Comparison of ENCODE assay signal across 9 mouse cellular contexts in the genomic region with DNA sequence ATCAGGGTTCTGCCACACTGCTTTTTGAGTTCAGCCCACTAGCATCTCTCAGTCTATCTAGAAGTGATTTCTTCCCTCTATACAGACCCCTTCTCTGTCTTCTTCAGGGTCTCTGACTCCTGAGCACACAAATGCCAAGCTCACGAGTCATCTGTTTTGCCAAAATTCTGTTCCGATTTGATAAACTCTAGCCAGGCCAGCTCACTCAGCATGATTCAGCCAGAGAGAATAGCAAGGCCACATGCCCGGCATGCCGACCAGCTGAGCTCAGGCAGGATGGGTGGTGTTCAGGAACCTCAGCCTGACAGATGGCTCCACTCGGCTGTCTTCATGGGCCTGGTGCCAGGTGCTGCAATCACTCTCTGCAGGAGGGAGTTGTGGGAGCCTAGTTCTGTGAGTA.
DNase-seq lines count a peak whose midpoint lies in the region; ATAC-seq and TF ChIP-seq lines count a peak whose summit lies in the region.
"Had no signal": no experiment of that assay in that cellular context is flagged by ENCODE, and none has a peak within 500 bp of the region (broad histone marks: within the 10 kb centered on the region; RNA-seq: fewer than 3 reads in every experiment).

No protein-coding gene starts in this region.

- H3K36me3 ChIP-seq in forebrain, embryonic 13.5 days (ENCODE audit: poor library complexity, severe bottlenecking) = no peaks in the 10 kb centered on the region
- H3K36me3 ChIP-seq in heart, embryonic 14.5 days (ENCODE audit: control insufficient read depth, insufficient read depth, low read length) = no peaks in the 10 kb centered on the region
- H3K36me3 ChIP-seq in lung, embryonic 14.5 days (ENCODE audit: insufficient read depth) = no peaks in the 10 kb centered on the region

- 30% methylated on average over 5 of the region's 5 CpGs for WGBS in forebrain, embryonic 13.5 days
- under 1% methylated on average over 5 of the region's 5 CpGs for WGBS in heart, embryonic 14.5 days
- WGBS in lung, embryonic 14.5 days = 6% methylated on average over 5 of the region's 5 CpGs

- H3K4me1 ChIP-seq in bone marrow macrophage, adult 2 months (ENCODE audit: control insufficient read depth, insufficient read depth, low read length) = peaks cover 26% of the 10 kb centered on the region
- H3K4me1 ChIP-seq in forebrain, embryonic 13.5 days = peaks cover 12% of the 10 kb centered on the region
- peaks cover 21 to 26% of the 10 kb centered on the region in 2 experiments for H3K4me1 ChIP-seq in heart, embryonic 14.5 days (ENCODE audit: control insufficient read depth in 2 of 2, insufficient read depth in 2 of 2, low read length in 2 of 2)
- no peaks in the 10 kb centered on the region for H3K4me1 ChIP-seq in lung, embryonic 14.5 days (ENCODE audit: insufficient read depth)

- H3K9me3 ChIP-seq in forebrain, embryonic 13.5 days (replicated peaks) = no peaks in the 10 kb centered on the region
- H3K9me3 ChIP-seq in heart, embryonic 14.5 days (ENCODE audit: control insufficient read depth, low read length) = no peaks in the 10 kb centered on the region
- no peaks in the 10 kb centered on the region for H3K9me3 ChIP-seq in lung, embryonic 14.5 days (ENCODE audit: low read depth, low read length)

- peak overlapping the region; percentile 38 for H3K27ac ChIP-seq in bone marrow macrophage, adult 2 months (ENCODE audit: insufficient read depth, low read depth, low read length)
- no peak overlapping the region for H3K27ac ChIP-seq in forebrain, embryonic 13.5 days
- peak overlapping the region; percentile 64 to 89 for H3K27ac ChIP-seq in heart, embryonic 14.5 days (replicated peaks in 1 of 2; ENCODE audit: control insufficient read depth in 1 of 2, insufficient read depth in 1 of 2, low read depth in 2 of 2, low read length in 2 of 2)
- no peak overlapping the region for H3K27ac ChIP-seq in lung, embryonic 14.5 days (ENCODE audit: low read depth)
- H3K27ac ChIP-seq: liver, embryonic 14.5 days had no signal

- no peak for TF ChIP-seq POLR2A in bone marrow macrophage, adult 2 months (IDR thresholded peaks at IDR 0.05; ENCODE audit: borderline replicate concordance, low read depth, low read length)

- peak; percentile 11 for DNase-seq in 416B (ENCODE audit: low read depth)
- DNase-seq in kidney, postnatal 14 days = peak; percentile 88
- DNase-seq in lung, embryonic 14.5 days = peak; percentile 90
- peak; percentile 34 for DNase-seq in retina, embryonic 14.5 days (ENCODE audit: low spot score)
- peak; percentile 61 for DNase-seq in urinary bladder, adult 2 months (ENCODE audit: low spot score)

- peak; percentile 92 for ATAC-seq in forebrain, embryonic 13.5 days
- ATAC-seq in heart, embryonic 14.5 days (ENCODE audit: insufficient number of reproducible peaks, insufficient read depth, low FRiP score, low read depth) = peak; percentile 88
- peak; percentile 94 for ATAC-seq in lung, embryonic 14.5 days (ENCODE audit: insufficient read depth)

- H3K27me3 ChIP-seq in forebrain, embryonic 13.5 days = no peaks in the 10 kb centered on the region
- H3K27me3 ChIP-seq in heart, embryonic 14.5 days (ENCODE audit: control insufficient read depth, insufficient read depth, low read length) = no peaks in the 10 kb centered on the region
- no peaks in the 10 kb centered on the region for H3K27me3 ChIP-seq in lung, embryonic 14.5 days (ENCODE audit: insufficient read depth, low read length)

- H3K4me2 ChIP-seq in forebrain, embryonic 13.5 days = no peak overlapping the region
- H3K4me2 ChIP-seq in heart, embryonic 14.5 days (ENCODE audit: low read length) = peak overlapping the region; percentile 40
- H3K4me2 ChIP-seq in lung, embryonic 14.5 days = no peak overlapping the region

- no peak overlapping the region for H3K9ac ChIP-seq in forebrain, embryonic 13.5 days
- no peak overlapping the region for H3K9ac ChIP-seq in heart, embryonic 14.5 days (ENCODE audit: low read length)
- H3K9ac ChIP-seq in lung, embryonic 14.5 days = no peak overlapping the region
- H3K9ac ChIP-seq: liver, embryonic 14.5 days had no signal

- no peak overlapping the region for H3K4me3 ChIP-seq in bone marrow macrophage, adult 2 months (ENCODE audit: insufficient read depth, low read length)
- H3K4me3 ChIP-seq in forebrain, embryonic 13.5 days = no peak overlapping the region
- H3K4me3 ChIP-seq in heart, embryonic 14.5 days (ENCODE audit: control insufficient read depth in 1 of 2, insufficient read depth in 1 of 2, low read depth in 1 of 2, low read length in 2 of 2) = no peak overlapping the region
- no peak overlapping the region for H3K4me3 ChIP-seq in lung, embryonic 14.5 days (ENCODE audit: low read depth, low read length)

- no peak for TF ChIP-seq CTCF in bone marrow macrophage, adult 2 months (IDR thresholded peaks at IDR 0.05; ENCODE audit: low read depth, low read length)
- no peak for TF ChIP-seq CTCF in lung, embryonic 14.5 days (IDR thresholded peaks at IDR 0.05; ENCODE audit: low read depth)

Comparison
In these comparisons a context has a peak if more than half of its experiments do, and no peak if none do; other contexts are left out.
1. DNase-seq: peak in every context shown above with its lines; median percentile 90 in lung, embryonic 14.5 days; 88 in kidney, postnatal 14 days; 61 in urinary bladder, adult 2 months; 34 in retina, embryonic 14.5 days; 11 in 416B.
2. H3K27ac ChIP-seq: peak in bone marrow macrophage, adult 2 months (single experiment) and heart, embryonic 14.5 days (2 of 2); none in forebrain, embryonic 13.5 days (single experiment) and lung, embryonic 14.5 days (single experiment).
3. Peak in every context shown above with its lines, with median percentiles within 50 percentile points of each other: ATAC-seq.